Mouse (Mus musculus) liver, postnatal 0 days (tissue): ENCODE measurements around the gene Prickle2.

Source experiments
- CTCF ChIP-seq: sonication (generic); IDR thresholded peaks from 2 replicates; pipeline ENCODE4 v1.5.1; 2016; ENCODE audit warnings: antibody characterized with exemption, low read depth
- EP300 ChIP-seq: IDR thresholded peaks from 2 replicates; pipeline ENCODE4 v1.6.1; 2016; ENCODE audit warnings: antibody characterized with exemption, low read depth, mild to moderate bottlenecking

- TF ChIP-seq CTCF = no peak
- no peak for TF ChIP-seq EP300
Observed at GRCm38 (mm10) chr6:92553086-92553485, 152.9 kb downstream of the Prickle2 start.
